Mouse (Mus musculus): ENCODE results near the gene Polr3e. TPM values are rescaled to one million over a fixed set of nuclear protein-coding genes. Genes with fewer than 3 reads are reported as not detected.

Gene Polr3e
- 32.3 TPM for total RNA-seq (2023)

GRCm38 (mm10) chr7:120917592-120918461 lies at the start of gene Polr3e:
TSS of gene Polr3e (plus strand) at chr7:120917744.

GRCm38 (mm10) chr7:120982200-120982841 lies 64.8 kb downstream of the Polr3e start, which contains the start of the genes Cdr2 and Mfsd13b:
TSS of gene Cdr2 (minus strand) at chr7:120982312.
TSS of gene Mfsd13b (plus strand) at chr7:120982509.

Other genes with a start within 250 kb of the Polr3e start
- not detected for gene Pdzd9, start 247.4 kb upstream of the Polr3e start, total RNA-seq (2023)
- gene Mosmo, start 240.1 kb upstream of the Polr3e start, total RNA-seq (2023) = 16.1 TPM
- not detected for gene Vwa3a, start 178.4 kb upstream of the Polr3e start, total RNA-seq (2023)
- not detected for gene Gm5737, start 105.4 kb upstream of the Polr3e start, total RNA-seq (2023)
- gene Eef2k, start 74.9 kb upstream of the Polr3e start, total RNA-seq (2023) = 12.8 TPM
- 26.3 TPM for gene Cdr2, start 64.6 kb downstream of the Polr3e start, total RNA-seq (2023)
- 2.1 TPM for gene Mfsd13b, start 64.8 kb downstream of the Polr3e start, total RNA-seq (2023)
- gene Mettl9, start 116.7 kb downstream of the Polr3e start, total RNA-seq (2023) = 122 TPM
- 1.7 TPM for gene Igsf6, start 156.8 kb downstream of the Polr3e start, total RNA-seq (2023)
- gene Otoa, start 163.9 kb downstream of the Polr3e start, total RNA-seq (2023) = 3.1 TPM